Mouse (Mus musculus): Measurements from ENCODE around the gene Asb11. TPM values are rescaled to one million over a fixed set of nuclear protein-coding genes. Genes with fewer than 3 reads are reported as not detected.
A peak's percentile ranks its signal among the peaks of the same experiment; 100 is the strongest.

Gene Asb11
- 1 to 10 TPM; 3.9 to 7.0 TPM for total RNA-seq (2021)
- long read RNA-seq, experiment 1, partial matches to known transcripts = 0 of 6 reads
- long read RNA-seq, experiment 1, other reads (novel, unspliced or antisense) = 3 of 6 reads
- long read RNA-seq, experiment 2, partial matches to known transcripts = 1 of 1 reads
- long read RNA-seq, experiment 2, other reads (novel, unspliced or antisense) = 0 of 1 reads

- DNase-seq (ENCODE audit: extremely low spot score in 1 of 2, low spot score in 2 of 2) = no peak
- intact Hi-C loops (cut with DNase I) = loop anchor here (2.0 kb wide), 2 partner anchors 18 to 36 kb away; partner anchors contain the start of gene Piga
- TF ChIP-seq CTCF (IDR thresholded peaks at IDR 0.05) = no peak
- Histone ChIP-seq H3K27ac (peak within 1 kb of the TSS; percentile 56), H3K4me3 (no peak within 1 kb of the TSS)
These were observed at the start of gene Asb11 for GRCm38 (mm10) chrX:164436709-164437108. Gene Asb11, plus strand, starts transcription at chrX:164436994.

DNA sequence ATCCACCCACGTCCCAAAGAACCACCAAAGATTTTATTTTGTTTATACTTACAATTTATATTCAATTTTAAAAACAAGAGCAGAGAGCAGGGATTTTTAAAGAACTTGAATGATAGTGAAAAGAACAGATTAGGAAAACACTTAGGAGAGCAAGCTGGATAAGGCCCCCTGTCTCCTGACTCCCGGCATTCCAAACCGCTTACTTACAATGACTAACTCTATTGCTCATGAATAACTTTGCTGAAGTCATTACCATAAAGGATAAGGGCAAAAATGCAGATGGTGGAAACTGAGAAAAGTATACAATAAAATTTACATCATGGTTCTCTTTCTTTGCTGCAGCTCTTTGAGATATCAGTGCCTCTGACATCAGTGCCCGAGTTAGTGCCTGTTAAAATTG, 42.7 kb upstream of the Asb11 start:
- intact Hi-C loops (cut with DNase I) = no loop called here
- H3K4me3 ChIP-seq = no peak overlapping the region
- no peak for TF ChIP-seq CTCF (IDR thresholded peaks at IDR 0.05)
- DNase-seq (ENCODE audit: extremely low spot score in 1 of 2, low spot score in 2 of 2) = no peak
- no peak overlapping the region for H3K27ac ChIP-seq

DNA sequence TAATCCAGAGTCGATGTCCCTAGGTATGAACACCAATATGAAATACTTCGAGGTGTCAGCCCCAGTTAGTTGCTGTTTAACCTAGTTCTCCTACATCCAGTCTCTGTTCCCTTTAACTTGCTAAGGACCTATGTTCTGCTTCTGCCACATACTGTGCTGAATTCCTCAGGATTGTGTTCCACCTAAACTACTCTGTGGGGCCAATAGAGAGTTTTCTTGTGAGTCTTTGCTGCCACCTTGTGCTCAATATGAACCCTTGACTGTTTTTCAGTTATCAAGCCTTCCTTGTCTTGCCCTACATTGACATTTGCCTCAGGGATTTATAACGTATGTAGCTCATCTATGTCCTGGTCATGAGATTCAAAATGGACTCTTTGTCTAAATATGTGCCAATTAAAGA, 38.3 kb upstream of the Asb11 start:
- peak; percentile 58 for TF ChIP-seq CTCF (IDR thresholded peaks at IDR 0.05)
- H3K27ac ChIP-seq = no peak overlapping the region
- DNase-seq (ENCODE audit: extremely low spot score in 1 of 2, low spot score in 2 of 2) = no peak
- intact Hi-C loops (cut with DNase I) = loop anchor here (5.0 kb wide), 1 partner anchor 49 kb away; no protein-coding TSS in a partner anchor
- no peak overlapping the region for H3K4me3 ChIP-seq

- no peak for DNase-seq (ENCODE audit: extremely low spot score in 1 of 2, low spot score in 2 of 2)
- Histone ChIP-seq H3K27ac (no peak overlapping the region), H3K4me3 (no peak overlapping the region)
- intact Hi-C loops (cut with DNase I) = loop anchor here (5.0 kb wide), 1 partner anchor 303 kb away; no protein-coding TSS in a partner anchor
- TF ChIP-seq CTCF (IDR thresholded peaks at IDR 0.05) = no peak
These were observed 31.6 kb upstream of the Asb11 start for GRCm38 (mm10) chrX:164405080-164405649.

GRCm38 (mm10) chrX:164406133-164407022, 30.4 kb upstream of the Asb11 start:
- TF ChIP-seq CTCF (IDR thresholded peaks at IDR 0.05) = no peak
- intact Hi-C loops (cut with DNase I) = loop anchor here (5.0 kb wide), 1 partner anchor 304 kb away; no protein-coding TSS in a partner anchor
- Histone ChIP-seq H3K4me3 (no peak overlapping the region), H3K27ac (no peak overlapping the region)
- no peak for DNase-seq (ENCODE audit: extremely low spot score in 1 of 2, low spot score in 2 of 2)

GRCm38 (mm10) chrX:164408301-164408927, 28.4 kb upstream of the Asb11 start:
- TF ChIP-seq CTCF (IDR thresholded peaks at IDR 0.05) = no peak
- DNase-seq (ENCODE audit: extremely low spot score in 1 of 2, low spot score in 2 of 2) = no peak
- intact Hi-C loops (cut with DNase I) = loop anchor here (5.0 kb wide), 1 partner anchor 306 kb away; no protein-coding TSS in a partner anchor

GRCm38 (mm10) chrX:164410562-164410961, 26.2 kb upstream of the Asb11 start:
- intact Hi-C loops (cut with DNase I) = no loop called here
- no peak for DNase-seq (ENCODE audit: extremely low spot score in 1 of 2, low spot score in 2 of 2)
- no peak for TF ChIP-seq CTCF (IDR thresholded peaks at IDR 0.05)
- H3K27ac ChIP-seq = no peak overlapping the region
- H3K4me3 ChIP-seq = no peak overlapping the region

More at GRCm38 (mm10) chrX:164408301-164408927, 28.4 kb upstream of the Asb11 start:
- H3K4me3 ChIP-seq = no peak overlapping the region
- no peak overlapping the region for H3K27ac ChIP-seq

- H3K27ac ChIP-seq = no peak overlapping the region
- H3K4me3 ChIP-seq = no peak overlapping the region
- no peak for DNase-seq (ENCODE audit: extremely low spot score in 1 of 2, low spot score in 2 of 2)
- intact Hi-C loops (cut with DNase I) = no loop called here
- no peak for TF ChIP-seq CTCF (IDR thresholded peaks at IDR 0.05)
These were observed 20.0 kb upstream of the Asb11 start for GRCm38 (mm10) chrX:164416803-164417202.

GRCm38 (mm10) chrX:164418008-164418407, 18.8 kb upstream of the Asb11 start:
- DNase-seq (ENCODE audit: extremely low spot score in 1 of 2, low spot score in 2 of 2) = no peak
- no peak overlapping the region for H3K27ac ChIP-seq
- intact Hi-C loops (cut with DNase I) = loop anchor here (2.0 kb wide), 2 partner anchors 19 to 21 kb away; partner anchors contain the start of gene Asb11
- H3K4me3 ChIP-seq = no peak overlapping the region
- no peak for TF ChIP-seq CTCF (IDR thresholded peaks at IDR 0.05)

GRCm38 (mm10) chrX:164419471-164419939, 17.3 kb upstream of the Asb11 start, which contains the start of gene Piga:
Gene Piga, plus strand, starts transcription at chrX:164419787.
- intact Hi-C loops (cut with DNase I) = loop anchor here (1.0 to 2.0 kb wide), 3 partner anchors 17 to 343 kb away; partner anchors contain the start of genes Asb11 and Siah1b
- Histone ChIP-seq H3K4me3 (peak within 1 kb of the TSS; percentile 62), H3K27ac (peak within 1 kb of the TSS; percentile 72; the same call in 1 of the 2 replicates)
- TF ChIP-seq CTCF (IDR thresholded peaks at IDR 0.05) = no peak
- DNase-seq (ENCODE audit: extremely low spot score in 1 of 2, low spot score in 2 of 2) = peak; percentile 80 to 89

- intact Hi-C loops (cut with DNase I) = loop anchor here (1.0 to 2.0 kb wide), 3 partner anchors 17 to 344 kb away; partner anchors contain the start of genes Asb11 and Siah1b
These were observed 16.8 kb upstream of the Asb11 start for GRCm38 (mm10) chrX:164419955-164420354.

More at GRCm38 (mm10) chrX:164419955-164420354, 16.8 kb upstream of the Asb11 start:
- Histone ChIP-seq H3K27ac (peak overlapping the region; percentile 72; the same call in 1 of the 2 replicates), H3K4me3 (peak overlapping the region; percentile 62)
- DNase-seq (ENCODE audit: extremely low spot score in 1 of 2, low spot score in 2 of 2) = no peak
- TF ChIP-seq CTCF (IDR thresholded peaks at IDR 0.05) = no peak

Data from left cerebral cortex, adult 2 months (tissue).